Mouse (Mus musculus) embryo, embryonic 10 days (tissue): Measurements from ENCODE around the gene Olfr1126.
A peak's percentile ranks its signal among the peaks of the same experiment; 100 is the strongest.
"Not testable (repeated sequence)": the region's sequence is repeated elsewhere in the genome, so short reads cannot be mapped to it uniquely, and the experiment has no call there.

Experiments used
- DNase-seq: peaks from one replicate; pipeline ENCODE4 v3.0.0-alpha.2; 2015; ENCODE audit warnings: low spot score

The Olfr1126 gene

GRCm38 (mm10) chr2:87453662-87454061 lies at the start of gene Olfr1126:
Olfr1126 (plus strand) TSS chr2:87453962.
- no peak for DNase-seq

- DNase-seq: no peak
Measured at GRCm38 (mm10) chr2:87416335-87416734, 37.4 kb upstream of the Olfr1126 start, which contains the start of gene Olfr1123. Olfr1123 (plus strand) TSS chr2:87416635.

DNA sequence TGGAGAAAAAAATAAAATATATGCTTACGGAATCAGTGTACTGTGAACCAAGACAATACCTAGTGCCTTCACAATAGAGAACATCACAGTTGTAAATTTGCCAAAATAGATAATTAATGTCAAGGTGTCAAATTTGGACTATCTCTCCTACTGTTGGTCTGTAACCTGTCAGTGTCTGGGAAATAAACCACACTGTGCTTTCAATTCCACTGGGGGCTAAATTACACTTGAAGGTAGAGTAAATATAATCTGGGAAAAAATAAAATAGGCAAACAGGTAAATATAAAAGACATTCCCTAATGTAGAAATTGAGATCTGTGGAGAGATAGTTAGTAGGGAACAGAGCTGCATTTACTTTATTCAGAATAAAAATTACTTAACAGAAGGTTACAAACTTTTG lies 23.8 kb upstream of the Olfr1126 start, which contains the start of gene Olfr1124:
TSS of gene Olfr1124 (plus strand) at position 301 of the 400 bp plus-strand sequence.
- no peak for DNase-seq

GRCm38 (mm10) chr2:87437731-87438130 lies 16.0 kb upstream of the Olfr1126 start:
- DNase-seq: no peak

- DNase-seq: no peak
Measured at GRCm38 (mm10) chr2:87461769-87462168, 8.0 kb downstream of the Olfr1126 start.

GRCm38 (mm10) chr2:87480207-87480606 lies 26.4 kb downstream of the Olfr1126 start:
- DNase-seq: peak; percentile 6

DNA sequence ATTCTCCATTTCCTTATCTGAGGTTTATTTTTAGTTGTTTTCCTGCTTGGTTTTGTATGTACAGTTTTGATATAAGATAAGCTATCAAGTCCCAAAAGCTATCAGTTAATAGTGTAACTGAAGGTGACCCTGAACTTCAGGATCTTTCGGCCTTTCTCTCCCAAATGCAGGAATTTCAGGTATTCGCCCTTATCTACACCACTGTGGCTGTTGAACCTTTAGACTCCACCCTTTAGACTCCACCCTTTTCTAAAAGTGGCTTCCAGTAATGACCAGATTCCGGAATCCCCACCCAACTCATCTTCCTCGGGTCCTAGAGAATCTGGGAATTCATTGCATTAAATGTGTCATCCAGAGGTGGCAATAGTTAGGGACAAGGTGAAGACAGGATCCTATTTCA lies 27.4 kb downstream of the Olfr1126 start:
- DNase-seq: no peak

DNA sequence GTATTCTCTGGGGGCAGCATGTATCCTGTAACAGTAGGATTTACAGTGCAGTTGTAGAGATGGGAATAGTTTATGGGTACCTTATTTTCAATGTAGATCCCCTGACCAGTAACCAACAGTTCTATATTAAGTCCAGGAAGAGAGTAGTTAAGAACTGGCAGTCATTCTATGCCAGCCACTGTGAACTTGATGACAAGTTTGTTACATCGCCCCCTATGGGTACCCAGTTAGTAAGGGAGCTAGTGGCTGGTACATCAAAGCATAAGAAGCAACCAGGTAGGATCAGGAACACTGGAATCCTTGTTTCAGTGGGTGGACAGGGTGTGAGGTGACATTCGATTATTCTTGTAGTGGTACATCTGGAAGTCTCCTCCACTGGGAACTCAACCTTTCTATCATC lies 28.5 kb downstream of the Olfr1126 start:
- DNase-seq: no peak

DNA sequence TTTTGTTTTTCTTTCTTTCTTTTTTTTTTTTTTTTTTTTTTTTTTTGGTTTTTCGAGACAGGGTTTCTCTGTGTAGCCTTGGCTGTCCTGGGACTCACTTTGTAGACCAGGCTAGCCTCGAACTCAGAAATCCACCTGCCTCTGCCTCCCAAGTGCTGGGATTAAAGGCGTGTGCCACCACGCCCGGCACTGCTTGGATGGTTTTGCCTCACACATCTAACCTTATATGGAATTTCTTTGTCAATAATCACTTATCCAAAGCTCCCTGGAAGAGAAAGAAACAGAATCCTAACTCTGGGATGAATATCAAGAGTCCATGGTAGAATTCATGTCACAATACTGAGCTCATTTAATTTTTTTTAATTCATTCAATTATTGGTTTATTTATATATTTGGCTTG lies 43.2 kb downstream of the Olfr1126 start, which contains the start of gene Pramel7:
TSS of gene Pramel7 (minus strand) at position 101 of the 400 bp plus-strand sequence.
- DNase-seq: not testable (repeated sequence)

GRCm38 (mm10) chr2:87506265-87506664 lies 52.5 kb downstream of the Olfr1126 start, which contains the start of gene Pramel6:
Pramel6 (plus strand) TSS chr2:87506565.
- DNase-seq: no peak
